Mouse (Mus musculus): Measurements from ENCODE around the gene Med12.

DNA sequence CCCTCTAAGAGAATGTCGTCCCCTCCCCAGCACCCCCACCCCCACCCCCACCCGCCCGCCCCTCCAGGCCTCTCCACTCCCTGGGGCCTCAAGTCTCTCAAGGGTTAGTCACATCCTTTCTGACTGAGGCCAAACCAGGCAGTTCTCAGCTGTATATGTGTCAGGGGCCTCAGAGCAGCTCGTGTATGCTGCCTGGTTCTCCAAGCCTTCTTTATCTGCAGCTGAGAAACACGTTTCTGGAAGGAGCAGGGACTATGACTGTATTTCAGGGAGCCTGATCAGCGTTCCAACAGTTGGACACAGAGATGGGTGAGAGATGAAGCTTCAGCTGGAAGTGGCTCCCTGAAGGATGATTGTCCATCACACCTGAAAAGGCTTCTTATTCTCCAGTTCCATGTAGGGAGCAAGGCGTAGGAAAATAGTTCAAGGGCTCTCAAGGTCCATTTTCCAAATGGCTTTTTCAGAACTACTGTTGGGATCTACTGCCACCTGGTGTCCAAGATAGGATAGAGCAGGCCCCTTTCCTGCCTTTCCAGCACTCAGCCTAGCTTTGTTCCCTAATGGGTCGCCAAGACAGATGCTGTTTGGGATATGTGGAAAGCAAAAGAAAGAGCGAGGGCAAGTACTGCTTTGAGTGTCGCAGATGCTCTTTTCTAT lies 55.7 kb downstream of the Med12 start:
- TF ChIP-seq POLR2A (IDR thresholded peaks at IDR 0.05; ENCODE audit: low read depth, low read length) (no peak), CTCF (conservative IDR thresholded peaks at IDR 0.05; ENCODE audit: insufficient read depth, insufficient read length, low read depth, low read length) (peak; percentile 76)

Measured in kidney, adult 2 months (tissue).